Mouse (Mus musculus) embryonic stem cell, embryonic (primary cell): ENCODE results near the gene Ptpn3.

Source experiments
- CTCF ChIA-PET, 4 experiments: fragments of 300-600 bp in 2 of 4; fragments of 350-600 bp in 2 of 4; sonication (Branson Sonifier 250); formaldehyde crosslinking; loops; one replicate each; lab custom pipeline; 2022; ENCODE audit warnings: inconsistent platforms in 2 of 4; lab: Charles Lee
- POLR2A ChIA-PET, 4 experiments: fragments of 300-600 bp in 2 of 4; fragments of 350-600 bp in 2 of 4; sonication (Branson Sonifier 250); formaldehyde crosslinking; loops; one replicate each; lab custom pipeline; 2022; ENCODE audit warnings: antibody characterized with exemption in 4 of 4, inconsistent platforms in 1 of 4; lab: Charles Lee

The Ptpn3 gene

GRCm38 (mm10) chr4:57301410-57302313 lies at the start of gene Ptpn3:
Gene Ptpn3, minus strand, starts transcription at chr4:57301837.
- POLR2A ChIA-PET = interaction anchor here in 3 of 4 experiments (0.6 to 10.9 kb wide), 25 partner anchors 8 to 1821 kb away, joined by 3 to 122 read pairs (median 5); partner anchors contain the start of gene Txn1 (in 1 of the 3)
- CTCF ChIA-PET = interaction anchor here (0.6 to 1.7 kb wide), 10 partner anchors 13 to 373 kb away, joined by 3 to 7 read pairs (median 3); no protein-coding TSS in a partner anchor

- ChIA-PET POLR2A (interaction anchor here in 2 of 4 experiments (0.9 to 1.0 kb wide), 2 partner anchors 9 to 10 kb away, joined by 3 read pairs; no protein-coding TSS in a partner anchor), CTCF (no interaction called here)
Measured at GRCm38 (mm10) chr4:57350541-57350940, 48.9 kb upstream of the Ptpn3 start.

DNA sequence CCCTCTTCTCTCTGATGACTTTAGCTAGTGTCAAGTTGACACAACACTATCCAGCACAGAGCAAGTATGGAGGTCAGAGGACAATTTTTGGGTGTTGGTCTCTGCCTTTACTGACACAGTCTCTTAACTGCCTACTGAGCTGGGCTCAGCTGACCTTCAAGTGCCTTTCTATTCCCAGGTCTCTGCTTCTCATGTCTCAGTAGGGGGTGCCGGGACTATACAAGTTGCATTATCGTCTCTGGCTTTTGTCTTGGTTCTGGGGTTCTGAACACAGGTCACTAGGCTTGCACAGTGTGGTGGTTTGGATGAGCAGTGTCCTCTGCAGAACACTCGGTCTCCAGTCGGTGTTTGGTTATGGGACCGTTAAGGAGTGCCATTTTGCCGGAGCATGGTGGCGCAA lies 42.4 kb upstream of the Ptpn3 start:
- CTCF ChIA-PET = interaction anchor here in 2 of 4 experiments (0.6 to 0.8 kb wide), 3 partner anchors 83 to 317 kb away, joined by 3 to 5 read pairs (median 4); no protein-coding TSS in a partner anchor
- POLR2A ChIA-PET = interaction anchor here in 3 of 4 experiments (0.7 to 1.1 kb wide), 5 partner anchors 9 to 1318 kb away, joined by 3 to 6 read pairs (median 5); no protein-coding TSS in a partner anchor

DNA sequence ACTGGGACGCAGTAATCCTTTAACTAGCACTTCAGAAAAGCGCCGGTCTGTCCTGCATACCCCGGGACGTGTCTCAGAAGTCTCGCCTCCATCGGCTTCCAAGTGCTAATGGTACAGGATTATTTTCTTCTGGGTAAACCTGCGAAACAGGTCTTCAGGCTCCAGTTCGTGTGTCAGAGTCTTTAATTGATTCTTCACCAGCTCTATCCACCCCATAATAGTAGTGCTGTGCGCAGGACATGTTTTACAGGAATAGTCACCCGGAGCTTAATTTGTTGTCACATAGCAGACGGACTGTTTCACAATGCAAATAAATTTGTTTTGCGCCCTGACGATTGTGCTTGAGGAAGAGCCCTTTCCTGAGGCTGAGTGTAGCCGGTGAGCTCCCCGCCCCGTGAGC lies 37.3 kb upstream of the Ptpn3 start:
- ChIA-PET CTCF (interaction anchor here in 1 of 4 experiments (0.9 to 1.0 kb wide), 3 partner anchors 10 to 18 kb away, joined by 3 to 4 read pairs (median 4); no protein-coding TSS in a partner anchor), POLR2A (no interaction called here)

- CTCF ChIA-PET = interaction anchor here in 2 of 4 experiments (0.6 to 1.0 kb wide), 2 partner anchors 10 to 11 kb away, joined by 4 to 5 read pairs; no protein-coding TSS in a partner anchor
- POLR2A ChIA-PET = no interaction called here
Measured at GRCm38 (mm10) chr4:57338061-57338460, 36.4 kb upstream of the Ptpn3 start.

DNA sequence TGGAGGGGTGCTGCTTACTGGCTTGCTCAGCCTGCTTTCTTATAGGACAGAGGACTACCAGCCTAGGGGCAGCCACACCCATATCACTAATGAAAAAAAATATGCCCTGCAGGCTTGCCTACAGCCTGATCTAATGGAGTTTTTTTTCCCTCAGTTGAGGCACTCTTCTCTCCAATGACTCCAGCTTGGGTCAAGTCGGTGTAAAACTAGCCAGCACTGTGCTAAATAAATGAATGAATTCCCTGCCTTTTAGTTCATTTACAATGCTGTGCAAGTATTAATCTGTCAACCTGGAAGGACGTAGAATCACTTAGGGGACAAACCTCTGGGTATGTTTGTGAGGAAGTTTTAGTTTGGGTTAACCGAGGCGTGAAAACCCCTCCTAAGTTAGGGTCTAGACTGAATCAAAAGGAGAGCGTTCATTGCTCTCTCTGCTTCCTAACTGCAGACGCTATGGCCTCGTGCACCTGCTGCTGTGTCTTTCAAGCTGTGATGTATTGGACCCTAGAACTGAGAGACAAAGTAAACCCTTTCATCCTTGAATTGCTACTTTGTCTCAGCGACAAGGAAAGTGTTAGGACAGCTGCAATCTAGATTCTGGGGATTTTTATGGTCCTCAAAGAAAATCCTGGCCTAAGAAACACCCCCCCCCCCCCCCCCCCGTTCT lies 33.5 kb upstream of the Ptpn3 start:
- POLR2A ChIA-PET = interaction anchor here in 2 of 4 experiments (0.6 to 2.2 kb wide), 5 partner anchors 9 to 301 kb away, joined by 3 to 7 read pairs (median 4); no protein-coding TSS in a partner anchor
- CTCF ChIA-PET = interaction anchor here in 2 of 4 experiments (0.5 kb wide), 2 partner anchors 294 to 490 kb away, joined by 3 to 5 read pairs; no protein-coding TSS in a partner anchor

GRCm38 (mm10) chr4:57333926-57334548 lies 32.4 kb upstream of the Ptpn3 start:
- CTCF ChIA-PET = interaction anchor here in 1 of 4 experiments (1.5 kb wide), 1 partner anchor 13 kb away, joined by 4 read pairs; no protein-coding TSS in a partner anchor
- POLR2A ChIA-PET = interaction anchor here in 2 of 4 experiments (1.0 to 2.2 kb wide), 5 partner anchors 10 to 28 kb away, joined by 3 to 7 read pairs (median 4); no protein-coding TSS in a partner anchor

- ChIA-PET CTCF (interaction anchor here in 1 of 4 experiments (1.5 kb wide), 1 partner anchor 11 kb away, joined by 4 read pairs; no protein-coding TSS in a partner anchor), POLR2A (interaction anchor here in 2 of 4 experiments (0.6 to 1.0 kb wide), 2 partner anchors 12 to 26 kb away, joined by 3 to 6 read pairs; no protein-coding TSS in a partner anchor)
Measured at GRCm38 (mm10) chr4:57332511-57332910, 30.9 kb upstream of the Ptpn3 start.

GRCm38 (mm10) chr4:57320606-57321327 lies 19.1 kb upstream of the Ptpn3 start:
- ChIA-PET POLR2A (interaction anchor here in 2 of 4 experiments (0.6 to 1.3 kb wide), 4 partner anchors 11 to 304 kb away, joined by 3 to 5 read pairs (median 3); no protein-coding TSS in a partner anchor), CTCF (interaction anchor here (0.5 to 1.8 kb wide), 43 partner anchors 9 to 1816 kb away, joined by 3 to 9 read pairs (median 3); partner anchors contain the start of gene Ptpn3 (in 2 of the 4))

DNA sequence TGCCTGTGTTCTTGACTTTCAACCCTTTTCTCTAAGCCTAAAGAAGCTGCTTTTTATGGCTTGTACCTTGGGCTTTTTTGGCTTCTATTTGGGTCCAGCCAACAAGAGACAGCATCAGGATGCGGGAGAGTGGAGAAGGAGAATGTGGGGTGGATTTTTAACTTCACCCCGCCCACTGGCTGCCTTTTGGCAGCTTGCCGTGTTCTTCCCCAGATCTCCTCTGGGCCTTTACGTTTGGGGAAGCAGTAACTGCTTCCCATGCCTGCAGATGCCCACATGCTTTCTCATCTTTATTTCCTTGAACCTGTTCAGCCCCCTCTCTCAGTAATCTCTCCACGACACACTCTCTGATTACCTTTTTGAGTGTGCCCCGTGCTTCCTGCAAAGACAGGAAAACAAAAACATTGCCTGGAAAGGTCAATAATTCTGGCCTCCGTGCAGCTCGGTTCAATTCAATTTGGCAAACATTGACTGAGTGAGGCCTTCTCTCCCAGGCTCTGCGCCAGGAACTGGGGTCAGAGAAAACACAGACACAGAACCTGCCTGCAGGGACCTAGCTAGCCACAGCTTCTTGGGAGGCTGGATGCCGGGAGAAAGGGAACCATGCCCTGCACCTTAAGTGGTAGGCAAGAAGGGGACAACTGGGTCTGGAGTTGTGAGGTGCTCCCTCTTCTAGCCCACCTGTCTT lies 17.0 kb upstream of the Ptpn3 start:
- CTCF ChIA-PET = no interaction called here
- POLR2A ChIA-PET = interaction anchor here in 1 of 4 experiments (0.6 to 1.0 kb wide), 4 partner anchors 9 to 153 kb away, joined by 3 to 4 read pairs (median 3); no protein-coding TSS in a partner anchor

DNA sequence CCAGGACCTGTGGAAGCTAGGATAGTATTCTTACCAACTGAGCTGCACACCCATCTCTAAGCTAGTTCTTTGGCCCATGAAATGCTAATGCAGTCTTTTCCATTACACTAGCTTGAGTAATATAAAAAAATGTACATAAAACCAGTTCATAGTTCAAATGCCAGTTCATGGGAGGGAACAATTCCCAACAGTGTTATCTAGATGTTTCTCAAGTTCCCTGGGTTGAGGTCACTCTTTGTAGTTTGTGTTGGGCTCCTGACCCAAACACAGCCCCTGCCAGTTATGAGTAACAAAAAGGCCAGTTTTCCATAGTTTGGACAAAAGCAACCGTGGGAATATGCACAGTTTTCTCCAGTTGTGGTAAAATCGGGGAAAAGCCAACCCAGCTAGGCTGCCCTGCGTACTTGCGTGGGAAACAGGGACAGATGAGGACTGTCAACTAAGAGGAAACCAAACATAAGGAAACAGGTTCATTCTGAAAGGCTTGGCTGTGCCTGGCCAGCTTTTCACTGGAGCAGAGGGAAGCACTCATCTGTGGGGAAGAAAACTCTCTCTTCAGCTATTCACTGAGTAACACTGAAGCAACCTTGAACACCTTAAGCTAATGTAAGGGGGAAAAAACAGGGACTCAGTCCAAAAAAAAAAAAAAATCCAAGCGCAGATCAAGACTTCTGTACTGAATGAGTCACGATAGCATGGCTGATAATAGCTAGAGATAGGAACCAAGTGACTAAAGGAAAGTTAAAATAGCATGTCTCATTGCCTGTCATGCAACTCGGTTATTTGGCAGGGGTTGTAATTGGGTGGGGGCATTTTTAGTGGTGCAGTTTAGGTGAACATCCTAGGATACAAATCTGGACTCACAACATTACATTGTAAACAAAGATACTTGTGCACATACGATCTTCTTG lies 10.9 kb upstream of the Ptpn3 start:
- POLR2A ChIA-PET = interaction anchor here in 2 of 4 experiments (0.6 to 4.3 kb wide), 8 partner anchors 10 to 1303 kb away, joined by 3 to 24 read pairs (median 3); partner anchors contain the start of gene Ptpn3 (in 1 of the 2)
- CTCF ChIA-PET = interaction anchor here in 2 of 4 experiments (0.7 to 1.5 kb wide), 2 partner anchors 8 to 202 kb away, joined by 3 read pairs; no protein-coding TSS in a partner anchor

DNA sequence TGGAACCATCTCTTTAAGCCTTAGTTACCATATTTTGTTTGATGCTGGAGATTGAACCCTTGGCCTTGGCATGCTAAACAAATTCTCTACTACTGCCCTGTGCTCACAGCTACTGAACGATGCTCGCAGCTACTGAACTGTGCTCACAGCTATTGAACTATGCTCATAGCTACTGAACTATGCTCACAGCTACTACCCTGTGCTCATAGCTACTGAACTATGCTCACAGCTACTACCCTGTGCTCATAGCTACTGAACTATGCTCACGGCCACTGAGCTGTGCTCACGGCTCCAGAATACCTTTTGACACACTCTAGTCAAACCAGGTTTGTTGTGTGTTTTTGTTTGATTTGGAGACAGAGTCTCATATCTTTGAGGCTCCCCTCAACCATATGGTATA lies 10.1 kb upstream of the Ptpn3 start:
- CTCF ChIA-PET = interaction anchor here in 2 of 4 experiments (0.9 to 1.5 kb wide), 3 partner anchors 9 to 37 kb away, joined by 3 to 4 read pairs (median 3); no protein-coding TSS in a partner anchor
- POLR2A ChIA-PET = interaction anchor here in 3 of 4 experiments (0.5 to 4.3 kb wide), 7 partner anchors 10 to 28 kb away, joined by 3 to 24 read pairs (median 4); partner anchors contain the start of gene Ptpn3 (in 1 of the 3)

GRCm38 (mm10) chr4:57308214-57309000 lies 6.8 kb upstream of the Ptpn3 start:
- CTCF ChIA-PET = interaction anchor here (0.5 to 1.4 kb wide), 5 partner anchors 12 to 583 kb away, joined by 3 to 7 read pairs (median 4); no protein-coding TSS in a partner anchor
- POLR2A ChIA-PET = interaction anchor here in 3 of 4 experiments (0.6 to 3.2 kb wide), 14 partner anchors 7 to 648 kb away, joined by 3 to 11 read pairs (median 3); partner anchors contain the start of genes Ptpn3 (in 1 of the 3) and Txn1 (in 1 of the 3)

GRCm38 (mm10) chr4:57307747-57308146 lies 6.1 kb upstream of the Ptpn3 start:
- POLR2A ChIA-PET = interaction anchor here in 2 of 4 experiments (0.7 to 3.2 kb wide), 10 partner anchors 9 to 649 kb away, joined by 3 to 11 read pairs (median 4); partner anchors contain the start of gene Txn1 (in 1 of the 2)
- CTCF ChIA-PET = interaction anchor here in 1 of 4 experiments (0.9 to 1.1 kb wide), 2 partner anchors 13 to 45 kb away, joined by 3 to 4 read pairs; no protein-coding TSS in a partner anchor
